Mouse (Mus musculus) liver, embryonic 14.5 days (tissue): ENCODE data around the gene Nsmf. TPM values are rescaled to one million over a fixed set of nuclear protein-coding genes. Genes with fewer than 3 reads are reported as not detected.

Experiments
- ATAC-seq: fragments of 200-750 bp; cut with Nextera tagmentation; 2 replicates; pipeline ENCODE4 v1.8.0; 2017; ENCODE audit warnings: moderate number of reproducible peaks, mild to moderate bottlenecking, moderate library complexity; ENCODE audit not compliant: insufficient read depth
- DNase-seq, 3 experiments: peaks; one replicate each; pipeline ENCODE4 v3.0.0-alpha.2; 2012 to 2013; ENCODE audit warnings: low read depth in 3 of 3, low spot score in 3 of 3
- H3K27ac ChIP-seq: fragments of 300-500 bp; sonication (generic); 2 replicates; pipeline ENCODE4 v1.5.1; 2014; ENCODE audit warnings: moderate library complexity, mild to moderate bottlenecking, control low read depth, inconsistent platforms
- H3K27me3 ChIP-seq: fragments of 300-500 bp; sonication (generic); 2 replicates; pipeline ENCODE4 v1.6.1; 2014; ENCODE audit warnings: mild to moderate bottlenecking, low read length, moderate library complexity; ENCODE audit not compliant: control insufficient read depth, insufficient read depth
- H3K36me3 ChIP-seq: fragments of 300-500 bp; sonication (generic); replicated peaks from 2 replicates; pipeline ENCODE4 v1.6.1; 2014; ENCODE audit warnings: low read depth; ENCODE audit not compliant: control insufficient read depth, insufficient read depth
- H3K4me1 ChIP-seq, 2 experiments: fragments of 200-500 bp in 1 of 2; fragments of 300-500 bp in 1 of 2; sonication (generic) in 1 of 2; replicated peaks; 2 replicates each; pipeline ENCODE4 v1.6.1; 2012 to 2014; ENCODE audit warnings: antibody characterized with exemption in 1 of 2, inconsistent platforms in 1 of 2, low read length in 1 of 2; ENCODE audit not compliant: control insufficient read depth in 2 of 2, insufficient read depth in 2 of 2
- H3K4me2 ChIP-seq: fragments of 300-500 bp; sonication (generic); 2 replicates; pipeline ENCODE4 v1.6.1; 2014; ENCODE audit warnings: low read depth, mild to moderate bottlenecking, control low read depth, moderate library complexity
- H3K4me3 ChIP-seq, 2 experiments: fragments of 200-500 bp in 1 of 2; fragments of 300-500 bp in 1 of 2; sonication (generic) in 1 of 2; 2 replicates each; pipeline ENCODE4 v1.5.1; 2012 to 2014; ENCODE audit warnings: low read depth in 2 of 2, low read length in 2 of 2, mild to moderate bottlenecking in 2 of 2, control low read depth in 1 of 2, inconsistent platforms in 1 of 2, moderate library complexity in 1 of 2; ENCODE audit not compliant: insufficient read depth in 1 of 2
- H3K9ac ChIP-seq: fragments of 300-500 bp; sonication (generic); replicated peaks from 2 replicates; pipeline ENCODE4 v1.6.1; 2014; ENCODE audit warnings: mild to moderate bottlenecking, control low read depth, moderate library complexity
- H3K9me3 ChIP-seq: fragments of 300-500 bp; sonication (generic); 2 replicates; pipeline ENCODE4 v1.6.1; 2016; ENCODE audit warnings: low read length, mixed read lengths; ENCODE audit not compliant: control insufficient read depth
- CTCF ChIP-seq: IDR thresholded peaks from 2 replicates; pipeline ENCODE4 v1.5.1; 2016; ENCODE audit warnings: antibody characterized with exemption, low read depth, control low read depth
- EP300 ChIP-seq: IDR thresholded peaks from 2 replicates; pipeline ENCODE4 v1.6.1; 2016; ENCODE audit warnings: antibody characterized with exemption, low read depth
- WGBS: fragments of 180-500 bp; shearing (Covaris S2); extraction: QIAGEN DNeasy Blood & Tissue Kit; methylation state at CpG from one replicate; pipeline ENCODE4 v1.1.7; 2014; ENCODE audit not compliant: insufficient replicate concordance; 5-methylcytosine and 5-hydroxymethylcytosine counted together
- polyA plus RNA-seq, 2 experiments: library from polyadenylated mRNA; depleted of rRNA in 1 of 2; stranded (reverse) in 1 of 2; unstranded in 1 of 2; fragments of >200 nt; fragmentation: Nextera tagmentation in 1 of 2; extraction: Ambion mirVana in 1 of 2; gene quantifications; 2 replicates each; pipeline versions ENCODE4 v1.2.1 to v1.2.3; 2012 to 2014

Gene Nsmf
- polyA plus RNA-seq, 2 experiments: 3.3 to 10.3 TPM

DNA sequence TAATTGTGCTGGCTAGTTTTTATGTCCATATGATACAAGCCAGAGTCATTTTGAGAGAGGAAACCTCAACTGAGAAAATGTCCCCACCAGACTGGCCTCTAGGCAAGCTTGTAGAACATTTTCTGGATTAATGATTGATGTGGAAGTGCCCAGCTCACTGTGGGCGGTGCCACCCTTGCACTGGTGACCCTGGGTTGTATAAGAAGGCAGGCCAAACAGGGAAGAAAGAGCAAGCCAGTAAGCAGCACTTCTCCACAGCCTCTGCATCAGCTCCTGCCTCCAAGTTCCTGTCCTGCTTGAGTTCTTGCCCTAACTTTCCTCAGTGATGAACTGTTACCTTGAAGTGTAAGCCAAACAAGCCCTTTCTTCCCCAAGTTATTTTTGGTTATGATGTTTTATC lies 24.8 kb downstream of the Nsmf start:
- H3K9me3 ChIP-seq: no peaks in the 10 kb centered on the region
- ATAC-seq (no peak), DNase-seq (no peak)
- no peaks in the 10 kb centered on the region for H3K27me3 ChIP-seq
- 45% methylated on average over 1 of the region's 1 CpGs for WGBS
- no peak for TF ChIP-seq CTCF
- no peak for TF ChIP-seq EP300
- H3K27ac ChIP-seq: no peak overlapping the region
- H3K4me2 ChIP-seq: no peak overlapping the region
- H3K9ac ChIP-seq: no peak overlapping the region
- H3K36me3 ChIP-seq: no peaks in the 10 kb centered on the region
- no peak overlapping the region for H3K4me3 ChIP-seq
- H3K4me1 ChIP-seq: peaks cover 0 to 5% of the 10 kb centered on the region in 2 experiments; a peak in 1 of 4 replicates

DNA sequence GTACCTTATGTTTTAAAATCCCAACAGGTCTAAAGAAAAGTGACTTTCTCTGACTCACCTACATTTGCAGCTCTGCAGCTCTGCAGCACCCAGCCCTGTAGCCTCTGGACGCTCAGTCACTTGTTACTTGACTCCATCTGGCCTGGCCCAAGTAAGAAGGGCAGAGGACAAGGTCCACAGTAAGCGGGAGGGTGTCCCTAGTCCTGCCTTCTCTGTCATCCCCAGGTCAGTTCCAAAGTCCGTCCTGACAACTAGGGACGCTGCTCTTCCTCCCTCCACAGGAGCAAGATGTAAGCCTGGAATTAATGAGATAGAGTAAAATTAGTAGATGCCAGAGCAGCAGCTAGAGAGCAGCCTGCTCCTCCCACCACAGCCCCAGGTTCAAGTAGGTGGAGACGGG lies 25.9 kb downstream of the Nsmf start, which contains the start of gene Entpd8:
Gene Entpd8, plus strand, starts transcription at position 229 of the 400 bp plus-strand sequence.
- ATAC-seq (no peak), DNase-seq (peak in 1 of 3 experiments; percentile 12)
- H3K9me3 ChIP-seq: no peaks in the 10 kb centered on the region
- no peaks in the 10 kb centered on the region for H3K27me3 ChIP-seq
- H3K4me1 ChIP-seq: peaks cover 0 to 5% of the 10 kb centered on the region in 2 experiments; a peak in 1 of 4 replicates
- H3K9ac ChIP-seq: no peak within 1 kb of the TSS
- H3K4me2 ChIP-seq: peak within 1 kb of the TSS; percentile 25
- no peak within 1 kb of the TSS for H3K27ac ChIP-seq
- H3K36me3 ChIP-seq: no peaks in the 10 kb centered on the region
- H3K4me3 ChIP-seq: 0 out of 4 replicates have a peak within 1 kb of the TSS, but pooled peaks of 1 of the 2 experiments have one; percentile 10
- no peak for TF ChIP-seq EP300
- no peak for TF ChIP-seq CTCF
- 44% methylated on average over 5 of the region's 5 CpGs for WGBS

DNA sequence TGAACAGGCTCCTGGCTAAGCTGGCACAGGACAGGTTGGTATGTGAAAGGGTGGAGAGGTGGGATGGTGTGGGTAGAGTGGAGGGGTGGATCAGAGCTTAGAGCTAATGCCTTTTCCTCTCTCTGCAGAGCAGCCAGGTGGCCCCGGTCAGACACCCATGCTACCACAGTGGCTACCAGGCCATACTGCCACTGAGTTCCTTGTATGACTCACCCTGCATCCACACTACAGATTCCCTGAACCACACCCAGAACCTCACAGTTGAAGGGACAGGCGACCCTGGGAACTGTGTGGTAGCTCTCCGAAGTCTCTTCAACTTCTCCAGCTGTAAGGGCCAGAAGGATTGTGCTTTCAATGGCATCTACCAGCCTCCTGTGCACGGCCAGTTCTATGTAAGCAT lies 29.5 kb downstream of the Nsmf start:
- no peak for ATAC-seq
- TF ChIP-seq EP300 (no peak), CTCF (no peak)
- no peaks in the 10 kb centered on the region for H3K27me3 ChIP-seq

DNA sequence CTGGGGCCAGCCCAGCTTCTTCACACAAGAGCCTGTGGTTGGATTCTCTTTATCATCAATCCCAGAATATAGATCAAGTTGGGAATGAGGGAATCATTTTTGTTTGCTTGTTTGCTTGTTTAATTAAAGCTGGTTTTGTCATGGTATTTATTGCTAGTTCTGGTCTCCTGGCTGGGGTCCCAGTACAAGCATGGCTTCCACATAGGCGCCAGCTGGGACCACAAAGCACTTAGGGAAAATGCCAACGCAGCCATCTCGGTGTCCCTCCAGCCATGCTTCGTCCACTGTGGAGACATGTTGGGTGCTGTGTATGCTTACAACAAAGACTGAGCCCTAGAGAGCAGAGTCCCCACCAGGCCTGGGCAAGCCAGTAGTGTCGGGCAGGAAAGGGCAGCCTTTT lies 31.4 kb downstream of the Nsmf start:
- DNase-seq (no peak), ATAC-seq (no peak)
- H3K4me2 ChIP-seq: no peak overlapping the region
- no peaks in the 10 kb centered on the region for H3K4me1 ChIP-seq
- H3K36me3 ChIP-seq: no peaks in the 10 kb centered on the region
- TF ChIP-seq EP300: no peak
- no peak for TF ChIP-seq CTCF
- H3K9me3 ChIP-seq: no peaks in the 10 kb centered on the region
- H3K9ac ChIP-seq: no peak overlapping the region
- no peaks in the 10 kb centered on the region for H3K27me3 ChIP-seq
- 76% methylated on average over 5 of the region's 5 CpGs for WGBS
- H3K27ac ChIP-seq: no peak overlapping the region
- no peak overlapping the region for H3K4me3 ChIP-seq

More for the DNA sequence above, 29.5 kb downstream of the Nsmf start:
- no peak overlapping the region for H3K4me3 ChIP-seq
- no peak overlapping the region for H3K4me2 ChIP-seq
- no peaks in the 10 kb centered on the region for H3K36me3 ChIP-seq
- H3K9me3 ChIP-seq: no peaks in the 10 kb centered on the region
- H3K9ac ChIP-seq: no peak overlapping the region
- WGBS: 61% methylated on average over 4 of the region's 4 CpGs
- H3K27ac ChIP-seq: no peak overlapping the region
- no peak for DNase-seq
- H3K4me1 ChIP-seq: peaks cover 0 to 3% of the 10 kb centered on the region in 2 experiments; a peak in 1 of 4 replicates

DNA sequence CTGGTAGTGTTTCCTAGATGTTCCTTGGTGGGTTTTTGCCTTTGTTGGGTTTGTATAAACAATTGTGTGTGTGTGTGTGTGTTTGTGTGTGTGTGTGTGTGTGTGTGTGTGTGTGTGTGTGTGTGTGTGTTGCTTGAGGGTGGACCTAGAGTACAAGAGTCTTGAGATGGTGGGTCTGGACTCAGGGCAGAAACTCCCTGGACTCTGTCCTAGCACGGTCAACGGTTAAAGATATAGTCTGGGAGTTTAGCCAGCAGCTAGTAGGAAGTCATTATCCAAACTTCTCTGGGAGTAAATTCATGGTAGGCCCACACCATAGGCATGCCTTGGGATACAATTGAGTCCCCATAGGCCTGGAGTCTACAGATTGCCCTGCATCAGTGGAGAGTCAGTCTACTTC lies 33.7 kb downstream of the Nsmf start:
- Histone ChIP-seq H3K27ac (no peak overlapping the region), H3K4me2 (no peak overlapping the region), H3K4me1 (no peaks in the 10 kb centered on the region), H3K36me3 (no peaks in the 10 kb centered on the region), H3K9me3 (no peaks in the 10 kb centered on the region), H3K9ac (no peak overlapping the region), H3K4me3 (no peak overlapping the region), H3K27me3 (no peaks in the 10 kb centered on the region)
- ATAC-seq (no peak), DNase-seq (no peak)
- TF ChIP-seq CTCF: no peak
- no peak for TF ChIP-seq EP300
- WGBS: 75% methylated on average over 2 of the region's 2 CpGs
